Mouse (Mus musculus): ENCODE measurements around the gene 2010003K11Rik. TPM values are rescaled to one million over a fixed set of nuclear protein-coding genes. Genes with fewer than 3 reads are reported as not detected.

Gene 2010003K11Rik
- polyA plus RNA-seq, 1 experiment from 2014 or later, result 21.6 TPM

DNA sequence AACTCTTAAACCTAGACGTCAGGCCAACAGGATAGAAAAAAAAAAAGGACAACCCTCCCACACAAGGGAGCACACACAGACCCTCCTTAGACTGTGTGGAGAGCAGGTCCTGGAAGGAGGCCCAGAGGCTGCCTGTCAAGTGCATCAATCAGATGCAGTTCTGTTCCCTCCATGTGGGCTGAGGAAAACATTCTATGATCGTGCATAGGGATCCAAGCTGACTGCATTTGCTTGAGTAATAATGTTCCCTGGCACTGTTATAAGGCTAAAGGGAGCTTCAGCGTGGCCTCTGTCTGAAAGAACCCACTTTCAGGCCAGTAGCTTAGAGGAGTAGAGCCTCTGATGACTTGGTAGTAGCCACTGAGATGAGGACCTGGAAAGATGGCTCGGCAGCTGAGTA, 45.9 kb downstream of the 2010003K11Rik start:
- H3K4me1 ChIP-seq (ENCODE audit: control insufficient read depth, insufficient read depth, low read length), result no peaks in the 10 kb centered on the region
- H3K4me2 ChIP-seq (ENCODE audit: low read depth, low read length), result no peak overlapping the region
- no peaks in the 10 kb centered on the region for H3K27me3 ChIP-seq (replicated peaks; ENCODE audit: control insufficient read depth, insufficient read depth, low read length)
- 53% methylated on average over 4 of the region's 4 CpGs for WGBS
- H3K36me3 ChIP-seq (ENCODE audit: control insufficient read depth, insufficient read depth, low read length), result no peaks in the 10 kb centered on the region
- H3K9ac ChIP-seq (ENCODE audit: low read depth, low read length), result no peak overlapping the region
- no peak for ATAC-seq
- H3K4me3 ChIP-seq (ENCODE audit: low read length), result no peak overlapping the region
- no peaks in the 10 kb centered on the region for H3K9me3 ChIP-seq (ENCODE audit: control insufficient read depth, low read length)
- H3K27ac ChIP-seq (ENCODE audit: low read length), result no peak overlapping the region

DNA sequence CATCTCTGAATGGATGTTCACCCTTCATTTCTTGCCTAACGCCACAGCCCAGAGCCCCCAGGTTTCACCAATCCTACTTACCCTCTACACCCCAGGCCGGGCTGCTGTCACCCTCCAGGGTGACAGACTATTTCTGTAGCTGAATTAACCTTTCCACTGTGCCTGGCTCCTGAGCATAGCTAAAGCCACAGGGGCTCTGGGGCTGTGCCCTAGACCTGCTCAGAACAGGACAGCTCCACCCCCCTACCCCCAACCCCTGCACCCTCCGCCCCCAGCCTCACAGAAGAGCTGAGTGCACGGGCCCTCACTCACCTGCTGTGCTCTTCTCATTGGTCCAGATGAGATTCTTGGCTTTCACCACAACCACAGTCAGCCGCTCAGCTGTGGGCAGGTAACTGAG, 46.4 kb downstream of the 2010003K11Rik start:
- Histone ChIP-seq H3K36me3 (ENCODE audit: control insufficient read depth, insufficient read depth, low read length) (no peaks in the 10 kb centered on the region), H3K4me2 (ENCODE audit: low read depth, low read length) (no peak overlapping the region), H3K9me3 (ENCODE audit: control insufficient read depth, low read length) (no peaks in the 10 kb centered on the region), H3K4me1 (ENCODE audit: control insufficient read depth, insufficient read depth, low read length) (no peaks in the 10 kb centered on the region), H3K4me3 (ENCODE audit: low read length) (no peak overlapping the region), H3K27ac (ENCODE audit: low read length) (no peak overlapping the region), H3K9ac (ENCODE audit: low read depth, low read length) (no peak overlapping the region), H3K27me3 (replicated peaks; ENCODE audit: control insufficient read depth, insufficient read depth, low read length) (no peaks in the 10 kb centered on the region)
- WGBS, result 50% methylated on average over 5 of the region's 5 CpGs
- no peak for ATAC-seq

DNA sequence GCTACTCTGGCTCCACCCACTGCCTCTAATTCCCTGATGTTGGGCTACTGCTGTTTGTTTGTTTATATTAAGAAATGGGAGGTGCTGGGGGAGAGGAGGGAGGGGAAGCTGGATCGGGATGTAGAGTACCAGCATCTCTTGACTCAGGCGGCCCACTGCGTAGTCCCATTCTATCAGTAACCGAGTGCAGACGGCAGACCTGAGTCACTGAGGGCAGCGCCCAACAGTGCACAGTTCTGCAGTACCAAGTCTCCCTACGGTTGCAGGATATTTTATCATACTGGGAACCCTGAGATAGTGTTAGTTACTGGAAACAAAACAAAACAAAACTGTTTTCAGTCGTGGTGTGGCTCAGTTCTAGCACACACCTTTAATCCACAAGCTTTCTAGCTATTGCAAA, 47.3 kb downstream of the 2010003K11Rik start:
- Histone ChIP-seq H3K4me2 (ENCODE audit: low read depth, low read length) (no peak overlapping the region), H3K4me3 (ENCODE audit: low read length) (no peak overlapping the region), H3K4me1 (ENCODE audit: control insufficient read depth, insufficient read depth, low read length) (no peaks in the 10 kb centered on the region), H3K27me3 (replicated peaks; ENCODE audit: control insufficient read depth, insufficient read depth, low read length) (no peaks in the 10 kb centered on the region), H3K9me3 (ENCODE audit: control insufficient read depth, low read length) (no peaks in the 10 kb centered on the region), H3K9ac (ENCODE audit: low read depth, low read length) (no peak overlapping the region), H3K27ac (ENCODE audit: low read length) (no peak overlapping the region), H3K36me3 (ENCODE audit: control insufficient read depth, insufficient read depth, low read length) (no peaks in the 10 kb centered on the region)
- WGBS, result 58% methylated on average over 8 of the region's 8 CpGs
- ATAC-seq, result no peak

DNA sequence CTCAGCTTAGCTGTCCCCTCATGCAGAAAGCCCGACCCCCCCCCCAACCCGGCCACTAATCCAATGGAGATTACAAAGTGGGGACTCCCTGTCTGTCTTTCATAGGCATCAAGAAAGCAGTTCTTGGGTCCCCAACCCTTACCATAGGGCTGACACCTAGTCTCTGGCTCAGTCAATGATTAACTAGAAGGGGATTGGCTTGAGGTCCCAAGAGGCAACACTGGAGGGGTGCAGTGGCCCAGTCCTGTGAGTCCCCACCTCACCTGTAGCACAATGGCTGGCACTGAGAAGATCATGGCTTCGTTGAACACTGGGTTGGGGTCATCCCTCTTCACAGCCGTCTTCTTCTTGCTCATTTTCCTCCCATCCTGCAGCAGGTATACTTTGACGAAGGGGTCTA, 47.7 kb downstream of the 2010003K11Rik start:
- Histone ChIP-seq H3K4me3 (ENCODE audit: low read length) (no peak overlapping the region), H3K27me3 (replicated peaks; ENCODE audit: control insufficient read depth, insufficient read depth, low read length) (no peaks in the 10 kb centered on the region), H3K4me2 (ENCODE audit: low read depth, low read length) (no peak overlapping the region), H3K27ac (ENCODE audit: low read length) (no peak overlapping the region), H3K36me3 (ENCODE audit: control insufficient read depth, insufficient read depth, low read length) (no peaks in the 10 kb centered on the region), H3K9ac (ENCODE audit: low read depth, low read length) (no peak overlapping the region), H3K4me1 (ENCODE audit: control insufficient read depth, insufficient read depth, low read length) (no peaks in the 10 kb centered on the region), H3K9me3 (ENCODE audit: control insufficient read depth, low read length) (no peaks in the 10 kb centered on the region)
- ATAC-seq, result no peak
- 54% methylated on average over 5 of the region's 5 CpGs for WGBS

DNA sequence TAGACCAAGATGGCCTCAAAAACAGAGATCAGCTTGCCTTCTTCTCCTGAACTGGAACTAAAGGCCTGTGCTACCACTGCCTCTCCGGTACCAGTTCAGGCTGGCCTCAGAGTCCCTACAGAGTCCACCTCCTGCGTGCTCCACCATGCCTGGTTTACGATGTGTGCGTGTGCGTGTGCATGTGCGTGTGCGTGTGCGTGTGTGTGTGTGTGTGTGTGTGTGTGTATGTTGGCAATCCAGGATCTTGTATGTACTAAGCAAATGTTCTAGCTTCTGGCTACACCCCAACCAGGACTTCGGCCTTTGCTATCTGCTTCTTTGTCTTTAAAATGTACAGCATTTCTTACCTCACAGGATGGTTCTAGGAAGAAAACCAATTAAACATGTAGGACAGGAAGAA, 49.2 kb downstream of the 2010003K11Rik start:
- no peaks in the 10 kb centered on the region for H3K9me3 ChIP-seq (ENCODE audit: control insufficient read depth, low read length)
- 95% methylated on average over 9 of the region's 9 CpGs for WGBS
- no peak for ATAC-seq

DNA sequence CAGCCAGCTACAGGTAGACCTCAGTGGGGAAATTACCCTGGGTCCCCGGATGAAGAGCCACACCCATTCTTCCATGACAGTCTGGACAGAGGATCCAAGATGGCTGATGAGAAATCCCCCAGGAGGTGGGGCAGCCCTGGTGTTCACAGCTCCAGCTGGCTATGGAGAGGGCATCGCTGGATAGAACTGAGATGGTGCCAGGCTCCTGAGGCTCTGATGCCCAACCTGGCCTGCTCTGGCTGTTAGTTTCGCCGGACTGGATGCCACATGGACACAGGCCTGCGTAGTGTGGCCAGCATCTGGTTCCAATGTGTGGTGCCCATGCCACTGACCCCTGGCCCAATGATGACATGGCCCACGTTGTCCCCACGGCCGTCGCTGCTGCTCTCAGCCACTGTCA, 50.9 kb downstream of the 2010003K11Rik start:
- Histone ChIP-seq H3K9ac (ENCODE audit: low read depth, low read length) (no peak overlapping the region), H3K27ac (ENCODE audit: low read length) (no peak overlapping the region), H3K4me1 (ENCODE audit: control insufficient read depth, insufficient read depth, low read length) (no peaks in the 10 kb centered on the region), H3K4me2 (ENCODE audit: low read depth, low read length) (no peak overlapping the region), H3K27me3 (replicated peaks; ENCODE audit: control insufficient read depth, insufficient read depth, low read length) (no peaks in the 10 kb centered on the region), H3K4me3 (ENCODE audit: low read length) (no peak overlapping the region), H3K36me3 (ENCODE audit: control insufficient read depth, insufficient read depth, low read length) (no peaks in the 10 kb centered on the region), H3K9me3 (ENCODE audit: control insufficient read depth, low read length) (no peaks in the 10 kb centered on the region)
- 91% methylated on average over 9 of the region's 9 CpGs for WGBS
- ATAC-seq, result no peak

More for the DNA sequence above, 49.2 kb downstream of the 2010003K11Rik start:
- H3K9ac ChIP-seq (ENCODE audit: low read depth, low read length), result no peak overlapping the region
- no peak overlapping the region for H3K27ac ChIP-seq (ENCODE audit: low read length)
- H3K4me2 ChIP-seq (ENCODE audit: low read depth, low read length), result no peak overlapping the region
- no peaks in the 10 kb centered on the region for H3K36me3 ChIP-seq (ENCODE audit: control insufficient read depth, insufficient read depth, low read length)
- no peak overlapping the region for H3K4me3 ChIP-seq (ENCODE audit: low read length)
- H3K27me3 ChIP-seq (replicated peaks; ENCODE audit: control insufficient read depth, insufficient read depth, low read length), result no peaks in the 10 kb centered on the region
- H3K4me1 ChIP-seq (ENCODE audit: control insufficient read depth, insufficient read depth, low read length), result no peaks in the 10 kb centered on the region

Other genes starting within 250 kb of the 2010003K11Rik start
- gene Ssh3, start 229.4 kb downstream of the 2010003K11Rik start, polyA plus RNA-seq (2015; fragmentation: Nextera tagmentation; extraction: Ambion mirVana), result 31.8 and 33.6 TPM in 2 replicates
- 4.1 and 4.6 TPM in 2 replicates for gene Ankrd13d, start 215.4 kb downstream of the 2010003K11Rik start, polyA plus RNA-seq (2015; fragmentation: Nextera tagmentation; extraction: Ambion mirVana)
- gene Grk2, start 192.4 kb downstream of the 2010003K11Rik start, polyA plus RNA-seq (2015; fragmentation: Nextera tagmentation; extraction: Ambion mirVana), result 15.3 and 15.4 TPM in 2 replicates
- gene Kdm2a, start 100.3 kb downstream of the 2010003K11Rik start, polyA plus RNA-seq (2015; fragmentation: Nextera tagmentation; extraction: Ambion mirVana), result 31.4 and 34.8 TPM in 2 replicates
- 24.1 and 28.2 TPM in 2 replicates for gene Rhod, start 59.2 kb downstream of the 2010003K11Rik start, polyA plus RNA-seq (2015; fragmentation: Nextera tagmentation; extraction: Ambion mirVana)
- 0.34 and 0.36 TPM in 2 replicates for gene Syt12, start 21.1 kb downstream of the 2010003K11Rik start, polyA plus RNA-seq (2015; fragmentation: Nextera tagmentation; extraction: Ambion mirVana)
- gene Pcx, start 11.9 kb upstream of the 2010003K11Rik start, polyA plus RNA-seq (2015; fragmentation: Nextera tagmentation; extraction: Ambion mirVana), result 16.6 and 17.7 TPM in 2 replicates
- gene Lrfn4, start 117.1 kb upstream of the 2010003K11Rik start, polyA plus RNA-seq (2015; fragmentation: Nextera tagmentation; extraction: Ambion mirVana), result 2.7 and 4.0 TPM in 2 replicates
- gene Rce1, start 127.1 kb upstream of the 2010003K11Rik start, polyA plus RNA-seq (2015; fragmentation: Nextera tagmentation; extraction: Ambion mirVana), result 66.0 and 69.2 TPM in 2 replicates
- 1.1 and 2.1 TPM in 2 replicates for gene Gm960, start 200.1 kb upstream of the 2010003K11Rik start, polyA plus RNA-seq (2015; fragmentation: Nextera tagmentation; extraction: Ambion mirVana)
- 0.77 and 0.88 TPM in 2 replicates for gene Sptbn2, start 212.6 kb upstream of the 2010003K11Rik start, polyA plus RNA-seq (2015; fragmentation: Nextera tagmentation; extraction: Ambion mirVana)